Mouse (Mus musculus) right cerebral cortex, postnatal 4 days (tissue): ENCODE measurements around the gene Pth.
A peak's percentile ranks its signal among the peaks of the same experiment; 100 is the strongest.

Source experiments
- DNase-seq: peaks from one replicate; pipeline ENCODE4 v3.0.0-alpha.2; 2022

Pth gene

DNA sequence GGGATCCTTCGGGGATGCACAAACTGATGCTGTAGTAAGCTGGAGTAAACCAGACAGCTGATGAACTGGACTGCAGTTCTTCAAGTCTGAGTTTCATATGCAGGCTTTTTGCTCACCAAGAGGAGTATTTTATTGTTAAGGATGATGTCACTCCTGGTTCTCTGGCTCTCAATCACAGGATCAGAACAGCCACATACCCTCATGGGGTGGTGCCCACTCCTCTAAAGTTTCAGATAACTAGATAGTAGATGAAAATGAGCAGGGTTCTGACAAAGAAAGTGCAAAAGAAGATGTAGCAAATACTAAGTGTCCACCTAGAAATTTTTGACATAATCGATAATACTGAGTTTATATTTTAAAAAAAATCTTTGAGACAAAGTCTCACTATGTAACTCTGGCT is at the start of gene Pth:
Pth (minus strand) TSS at position 101 of the 400 bp plus-strand sequence.
- no peak for DNase-seq

DNA sequence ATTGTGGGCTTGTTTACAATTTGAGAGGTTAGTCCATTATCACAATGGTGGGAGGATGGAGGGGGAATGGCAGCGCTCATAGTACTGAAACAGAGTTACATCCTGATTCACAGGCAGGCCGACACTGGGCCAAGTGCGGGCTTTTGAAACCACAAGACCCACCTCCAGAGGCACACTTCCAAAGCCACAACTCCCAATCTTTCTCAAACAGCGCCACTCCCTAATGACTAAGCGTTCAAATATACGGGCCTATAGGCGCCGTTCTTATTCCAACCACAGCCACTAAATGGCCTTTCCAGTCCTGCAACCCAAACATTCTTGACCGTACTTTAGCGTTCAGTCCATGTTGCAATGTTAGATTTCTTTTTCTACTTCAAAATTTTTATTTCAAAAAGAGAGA is 47.9 kb upstream of the Pth start:
- no peak for DNase-seq

DNA sequence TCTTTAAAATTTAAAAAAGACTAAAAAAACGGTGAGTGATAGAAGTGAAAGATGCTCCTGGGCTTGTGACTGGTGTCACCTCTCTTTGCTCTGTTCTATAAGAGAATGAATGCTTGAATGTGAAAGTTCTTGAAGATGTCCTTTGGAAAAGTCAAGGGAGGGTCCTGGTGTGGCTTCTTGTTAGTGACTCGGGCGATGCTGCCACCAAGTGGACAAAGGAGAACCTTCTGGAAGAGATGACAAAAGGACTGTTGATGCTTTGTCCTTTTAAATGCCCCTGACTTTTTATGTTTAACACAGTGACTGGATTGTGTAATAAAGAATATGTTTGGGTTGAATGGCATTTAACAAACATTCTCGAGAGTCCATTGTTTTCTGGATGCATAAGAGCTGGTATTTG is 45.9 kb upstream of the Pth start:
- peak; percentile 49 for DNase-seq

DNA sequence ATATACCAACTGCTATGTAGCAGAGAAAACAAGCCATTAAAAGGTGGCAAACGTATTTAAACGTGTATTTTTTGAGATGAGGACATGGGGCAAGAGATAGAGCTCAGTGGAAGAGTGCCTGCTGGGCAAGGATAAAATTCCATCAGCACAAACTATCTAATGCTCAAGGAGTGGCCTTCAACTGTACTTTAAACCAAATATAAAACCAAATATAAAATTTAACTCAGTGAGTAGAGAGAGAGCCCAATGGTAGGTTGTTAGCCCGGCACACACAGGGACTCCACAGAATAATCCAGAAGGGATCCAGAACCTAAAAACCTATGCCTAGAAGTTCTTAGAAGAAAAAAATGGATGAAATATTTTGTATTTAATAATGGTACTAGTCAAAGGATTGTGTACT is 45.1 kb upstream of the Pth start:
- no peak for DNase-seq

DNA sequence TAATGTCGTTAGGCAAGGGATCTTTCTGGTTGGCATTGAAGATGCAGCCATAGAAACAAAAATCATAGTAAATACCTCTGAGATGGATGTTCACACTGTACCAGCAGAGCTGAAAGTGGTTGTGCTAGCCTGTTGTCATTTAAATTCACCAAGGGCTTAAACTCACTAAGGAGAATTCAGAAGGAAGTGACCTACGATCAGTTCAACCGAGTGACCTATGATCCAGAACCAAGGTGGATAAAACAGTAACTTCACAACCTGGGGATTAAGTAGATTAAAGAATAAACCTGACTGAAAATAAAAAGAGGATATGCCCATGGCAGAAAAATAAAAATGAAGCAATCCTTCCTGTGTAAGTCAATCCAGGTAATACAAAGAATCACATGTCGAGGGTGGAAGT is 44.5 kb upstream of the Pth start:
- DNase-seq: no peak

DNA sequence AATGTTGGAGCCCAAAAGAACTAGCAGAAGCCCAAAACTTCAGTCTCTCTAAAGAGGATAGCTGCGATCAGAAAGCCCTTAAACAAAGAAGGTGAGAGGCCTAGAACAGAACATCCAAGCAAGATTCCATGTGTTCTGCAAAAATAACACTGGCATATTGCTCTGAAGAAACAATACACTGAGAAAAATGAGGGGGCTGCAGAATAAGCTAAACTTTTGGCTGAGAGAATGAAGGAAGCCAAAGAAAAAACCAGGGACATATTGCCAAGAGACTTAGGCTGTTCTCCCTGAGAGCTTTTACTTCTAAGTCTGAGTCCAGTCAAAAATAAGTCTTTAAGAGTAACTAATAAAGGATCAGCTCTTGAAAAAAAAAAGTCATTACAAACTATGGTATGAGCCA is 32.4 kb upstream of the Pth start:
- no peak for DNase-seq

DNA sequence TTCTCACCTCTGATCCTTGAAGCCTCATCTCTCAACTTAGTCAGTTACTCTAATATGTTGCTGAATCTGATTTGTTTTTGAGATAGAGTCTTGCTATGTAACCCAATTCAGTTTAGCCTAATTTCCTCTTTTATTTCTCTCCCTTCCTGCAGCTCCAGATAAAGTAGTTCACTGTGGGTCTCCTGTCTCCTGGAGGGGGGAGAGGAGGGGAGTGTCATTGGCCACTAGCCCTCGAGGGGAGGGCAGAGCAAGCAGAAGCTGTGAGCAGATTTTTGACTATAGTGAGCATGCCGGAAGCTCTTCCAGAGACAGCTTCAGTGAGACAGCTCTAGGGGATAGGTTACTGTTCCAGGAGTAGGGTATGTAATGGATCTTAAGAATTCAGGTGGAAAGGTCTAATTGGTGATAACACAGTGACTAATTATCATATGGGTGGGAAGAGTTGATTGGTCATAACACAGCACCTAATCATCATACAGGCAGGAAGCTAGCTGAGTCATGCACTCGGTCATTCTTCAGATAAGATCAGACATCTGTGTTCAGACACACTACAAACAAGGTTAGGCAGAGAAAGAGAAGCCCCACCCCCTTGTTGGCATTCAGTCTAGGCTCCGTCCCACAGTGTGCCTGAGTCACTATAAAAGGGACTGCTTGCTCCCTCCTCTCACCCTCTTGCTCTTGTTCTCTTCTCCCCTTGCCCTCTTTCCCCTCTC is 30.9 kb upstream of the Pth start:
- no peak for DNase-seq

DNA sequence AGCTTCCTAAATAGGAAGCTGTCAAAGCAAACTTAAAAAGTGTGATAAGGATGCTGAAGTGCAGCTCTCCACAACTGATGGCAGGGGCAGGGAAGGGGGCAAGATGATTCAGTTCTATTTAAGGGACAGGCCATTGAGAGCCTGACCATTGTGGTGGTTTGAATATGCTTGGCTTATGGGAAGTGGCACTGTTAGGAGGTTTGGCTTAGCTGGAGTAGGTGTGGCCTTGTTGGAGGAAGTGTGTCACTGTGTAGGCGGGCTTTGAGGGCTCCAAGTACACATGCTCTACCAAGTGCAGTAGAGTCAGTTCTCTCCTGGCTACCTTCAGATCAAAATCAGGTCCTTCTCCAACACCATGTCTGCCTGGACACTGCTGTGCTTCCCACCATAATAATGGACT is 28.2 kb upstream of the Pth start:
- no peak for DNase-seq

DNA sequence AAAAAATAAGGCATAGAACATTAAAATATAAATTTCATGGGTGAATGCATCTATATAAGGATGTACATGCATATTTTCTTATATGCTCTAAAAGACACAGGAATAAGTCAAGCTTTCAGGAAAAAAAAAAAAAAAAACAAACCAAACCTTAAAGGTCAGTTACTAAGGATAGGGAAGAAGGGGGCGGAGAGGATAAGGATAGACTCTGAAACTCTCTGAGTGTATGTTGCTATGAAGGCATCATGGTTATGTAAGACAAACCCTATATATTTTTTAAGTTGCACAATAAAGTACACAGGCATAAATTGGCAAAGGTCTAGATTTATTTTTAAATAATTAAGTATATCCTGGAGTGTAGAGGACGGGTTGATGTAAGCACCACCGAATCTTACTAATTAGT is 26.9 kb upstream of the Pth start:
- no peak for DNase-seq

DNA sequence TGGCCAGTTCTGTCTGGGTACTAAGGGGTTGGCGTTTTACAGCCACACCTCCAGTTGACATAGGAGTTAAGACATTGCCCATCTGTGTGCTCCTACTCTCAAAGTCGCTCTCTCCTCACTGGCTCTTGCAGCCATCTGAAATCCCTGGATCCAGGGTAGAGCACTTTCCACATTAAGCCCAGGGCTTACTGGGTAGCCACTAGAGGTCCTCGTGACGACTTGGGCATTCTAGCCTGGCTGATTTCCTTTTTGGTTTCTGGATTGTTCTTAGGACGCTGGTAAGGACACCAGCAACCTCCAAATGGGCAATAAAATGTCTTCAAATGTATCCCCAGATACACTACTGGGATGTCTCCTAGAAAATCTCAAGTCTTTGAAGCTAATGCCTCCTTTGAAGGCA is 20.3 kb upstream of the Pth start:
- no peak for DNase-seq

DNA sequence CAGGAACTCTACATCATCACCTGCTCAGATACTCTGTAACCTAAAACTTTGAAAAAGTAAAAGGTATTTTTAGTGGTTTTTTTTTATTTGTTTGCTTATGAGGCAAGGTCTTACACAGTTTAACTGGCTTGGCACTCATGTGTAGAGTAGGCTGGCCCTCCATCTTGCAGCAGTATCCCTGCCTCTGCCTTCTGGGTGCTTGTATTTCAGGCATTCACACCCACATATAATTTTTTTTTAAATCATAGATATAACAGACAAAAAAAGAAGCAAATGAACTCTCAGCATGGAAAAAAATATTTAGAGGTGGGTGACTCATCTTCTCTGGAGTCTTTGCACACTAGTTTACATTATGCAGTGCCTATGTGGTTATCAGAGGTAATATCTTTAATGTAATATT is 9.7 kb upstream of the Pth start:
- DNase-seq: no peak

DNA sequence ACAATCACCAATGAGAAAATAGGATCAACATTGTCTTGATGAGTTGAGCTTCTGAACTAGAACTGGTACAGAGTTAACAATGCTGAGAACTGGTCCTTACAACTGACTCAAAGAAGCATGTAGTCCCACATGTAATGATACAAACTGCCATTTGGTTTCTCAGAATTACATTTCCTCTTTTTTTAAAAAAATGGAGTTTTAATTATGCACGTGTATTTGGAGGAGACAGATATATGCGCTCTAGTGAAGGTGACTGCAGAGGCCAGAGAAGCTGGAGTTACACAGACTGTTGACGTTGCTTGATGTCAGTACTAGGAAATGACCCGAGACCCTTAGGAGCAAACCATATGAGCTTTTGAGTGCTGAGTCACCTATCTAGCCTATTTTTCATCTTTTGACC is 8.3 kb upstream of the Pth start:
- no peak for DNase-seq

DNA sequence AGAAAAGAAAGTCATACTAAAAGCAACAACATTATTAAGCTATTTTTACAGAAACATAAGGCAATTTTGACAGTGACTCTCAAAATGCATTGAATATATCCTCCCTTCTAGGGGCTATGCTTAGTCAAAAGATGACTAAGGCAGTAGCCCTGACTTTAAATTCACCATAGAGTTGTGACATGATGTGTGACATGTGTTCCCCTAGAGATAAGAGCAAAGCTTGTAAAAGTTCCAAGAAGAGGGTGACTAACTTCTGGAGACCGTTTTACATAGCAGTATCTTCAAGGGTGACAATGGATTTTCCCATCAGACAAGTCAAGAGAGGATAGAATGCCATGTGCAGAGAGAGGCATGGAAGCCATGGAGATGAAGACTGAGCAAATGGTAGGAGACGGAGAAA is 3.2 kb upstream of the Pth start:
- no peak for DNase-seq

DNA sequence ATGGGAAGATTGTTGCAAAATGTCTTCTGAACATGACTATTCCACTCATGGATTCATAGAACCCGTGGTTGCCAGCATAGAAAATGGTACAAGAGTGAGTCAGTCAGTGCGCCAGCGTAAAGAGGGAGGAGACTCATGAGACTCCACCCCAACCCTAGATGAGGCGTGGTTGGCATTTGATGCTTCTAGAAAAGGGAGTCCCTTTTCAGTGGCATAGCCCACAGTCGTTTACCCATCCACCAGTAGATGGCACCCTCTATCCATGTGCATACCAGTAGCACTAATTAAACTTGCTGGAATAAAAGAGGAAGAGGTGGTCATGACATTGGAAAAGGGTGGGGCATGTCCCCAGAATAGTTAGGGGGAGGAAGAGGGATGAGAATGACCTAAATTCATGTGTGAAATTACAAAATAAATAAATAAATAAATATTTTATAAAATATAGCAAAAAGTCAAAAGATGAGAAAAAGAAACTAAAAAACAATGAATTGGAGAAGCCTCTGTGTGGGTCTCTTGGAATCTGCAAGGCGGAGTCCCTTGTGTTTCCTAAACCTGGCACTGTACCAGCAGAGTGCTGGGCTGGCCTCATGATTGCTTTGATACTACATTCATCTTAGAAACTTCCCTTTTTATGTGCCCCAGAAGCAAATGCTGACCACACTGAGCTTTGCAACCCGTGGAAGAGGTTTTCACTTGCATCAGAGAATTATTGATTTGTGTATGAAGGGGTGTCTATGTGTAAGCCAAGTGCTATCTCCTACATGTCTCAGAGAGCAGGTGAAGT is 10.3 kb downstream of the Pth start:
- DNase-seq: peak; percentile 64

DNA sequence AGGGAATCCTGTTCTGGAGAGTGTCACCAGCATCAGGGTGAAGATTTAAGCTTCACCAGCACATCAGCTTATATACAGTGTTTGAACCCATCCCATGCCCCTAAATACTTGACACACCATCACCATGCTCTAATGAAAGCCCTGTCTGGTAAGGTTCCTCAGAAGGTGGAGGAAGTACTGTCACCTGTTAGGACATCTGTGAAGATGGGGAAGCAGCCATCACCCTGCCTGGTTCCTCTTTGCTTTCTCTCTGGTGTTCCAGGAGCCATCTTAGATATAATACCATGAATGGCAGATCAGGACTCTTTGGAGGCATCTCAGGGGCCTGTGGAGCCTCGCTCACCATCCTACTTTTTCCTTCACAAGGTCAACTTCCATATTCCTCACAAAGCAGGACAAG is 15.7 kb downstream of the Pth start:
- DNase-seq: no peak

DNA sequence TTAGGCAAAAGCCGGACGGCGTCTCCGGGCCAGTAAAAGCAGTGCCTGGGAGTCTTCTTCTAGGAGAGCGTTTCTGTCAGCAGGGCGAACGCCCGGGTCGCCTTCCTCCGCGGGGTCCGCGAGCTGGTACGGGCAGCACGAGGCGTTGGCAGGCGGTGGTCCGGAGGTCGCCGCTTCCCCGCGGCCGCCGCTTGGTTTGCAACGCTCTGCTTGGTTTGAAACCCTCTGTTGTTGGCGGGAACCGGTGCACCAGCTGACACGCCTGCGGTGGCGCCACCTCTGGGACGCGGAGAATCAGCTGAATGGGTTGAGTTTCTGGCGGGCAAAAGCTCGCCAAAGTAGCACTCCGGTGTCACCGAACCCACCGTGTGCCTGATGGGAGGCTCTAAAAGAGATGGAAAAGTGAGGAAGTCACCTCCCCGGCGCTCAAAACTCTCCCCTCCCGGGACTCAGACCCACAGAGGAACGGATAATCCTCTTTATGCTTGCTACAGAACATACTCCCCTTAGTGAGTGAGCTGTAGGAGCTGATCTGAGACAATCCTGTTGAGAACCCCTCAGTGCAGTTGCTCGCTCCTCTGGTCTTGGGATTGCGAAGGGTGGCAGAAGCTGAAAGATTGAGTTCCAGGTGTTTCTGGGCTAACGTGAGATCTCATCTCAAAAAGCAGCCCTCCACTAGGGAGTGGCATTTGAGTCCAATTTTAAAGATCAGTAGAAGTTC is 18.6 kb downstream of the Pth start:
- peak; percentile 70 for DNase-seq

DNA sequence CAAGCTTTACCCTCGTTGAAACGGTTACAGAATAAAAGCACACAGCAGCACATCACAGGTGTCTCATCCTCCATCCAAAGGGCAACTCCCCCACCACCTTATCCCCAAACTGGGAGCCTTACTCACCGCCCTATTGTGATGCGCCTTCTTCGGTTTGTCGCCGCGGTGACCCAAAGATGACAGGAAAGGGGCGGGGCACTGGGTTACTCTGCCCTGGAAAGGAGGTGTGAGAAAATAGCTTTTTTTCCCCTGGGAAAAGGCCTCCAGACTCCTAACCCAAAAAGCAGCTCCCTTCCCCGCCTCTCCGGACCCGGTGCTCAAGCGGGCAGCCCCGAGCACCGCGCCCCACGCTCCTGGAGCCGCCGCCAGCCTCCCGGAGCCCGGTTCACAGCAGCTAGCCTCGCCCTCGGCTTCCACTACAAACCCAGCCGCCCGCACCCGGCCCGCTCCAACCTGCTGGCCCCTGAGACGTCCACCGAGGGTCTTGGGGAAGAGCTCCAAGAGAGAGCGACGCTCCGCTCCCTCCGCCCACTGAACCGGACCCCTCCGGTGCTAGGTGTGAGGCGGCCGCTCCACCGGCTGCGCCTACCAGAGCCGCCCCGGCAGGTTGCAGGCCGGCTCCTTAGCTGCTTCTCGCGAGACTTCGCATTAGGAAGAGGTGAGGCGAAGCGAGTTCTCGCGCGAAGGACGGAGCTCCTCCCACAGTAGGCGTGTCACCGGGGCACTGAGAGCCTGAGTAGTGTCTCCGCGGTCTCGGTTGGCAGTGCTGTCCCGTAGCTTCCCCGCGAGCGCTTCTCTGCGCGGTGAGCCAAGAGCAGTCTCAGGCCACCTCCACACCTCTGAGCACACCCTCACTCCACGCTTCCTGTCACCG is 19.4 kb downstream of the Pth start, which contains the start of gene Btbd10:
Btbd10 (minus strand) TSS at position 647 of the 874 bp plus-strand sequence.
- DNase-seq: peak; percentile 94

DNA sequence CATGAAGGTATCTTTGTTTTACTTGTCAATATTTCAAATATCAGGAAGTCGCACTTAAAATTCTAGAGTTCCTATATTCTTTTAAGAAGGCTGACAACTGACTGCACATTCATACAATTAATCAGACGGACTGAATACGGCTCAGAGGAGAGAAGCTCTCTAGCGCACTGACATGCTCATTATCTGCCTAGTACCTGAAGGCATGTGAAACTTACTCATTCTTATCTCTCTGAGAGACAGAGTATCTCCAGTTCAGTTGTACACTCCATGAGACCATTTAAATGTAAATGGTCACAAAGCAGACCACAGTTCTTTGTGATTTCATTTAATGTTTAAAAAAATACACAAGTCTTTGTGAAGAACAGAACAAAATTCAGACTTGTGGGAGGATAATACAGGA is 20.9 kb downstream of the Pth start:
- DNase-seq: no peak

DNA sequence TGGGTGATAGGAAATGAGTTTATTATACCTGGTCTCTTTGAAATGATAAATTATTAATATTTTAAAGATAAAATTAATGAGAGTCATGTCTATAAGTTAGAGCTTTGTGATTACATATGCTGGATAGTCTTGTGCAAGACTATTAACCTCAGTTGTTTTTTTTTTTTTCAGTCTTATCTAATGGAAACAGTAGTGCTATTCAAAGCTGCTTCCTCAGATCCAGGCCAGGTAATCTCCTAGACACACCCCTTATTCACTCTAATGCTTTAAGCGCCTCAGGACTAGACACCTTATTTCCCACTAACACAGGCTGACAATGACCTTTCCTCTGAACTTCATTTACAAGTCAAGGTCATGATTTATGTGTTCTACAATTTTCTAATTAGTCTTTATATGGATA is 39.3 kb downstream of the Pth start:
- no peak for DNase-seq

DNA sequence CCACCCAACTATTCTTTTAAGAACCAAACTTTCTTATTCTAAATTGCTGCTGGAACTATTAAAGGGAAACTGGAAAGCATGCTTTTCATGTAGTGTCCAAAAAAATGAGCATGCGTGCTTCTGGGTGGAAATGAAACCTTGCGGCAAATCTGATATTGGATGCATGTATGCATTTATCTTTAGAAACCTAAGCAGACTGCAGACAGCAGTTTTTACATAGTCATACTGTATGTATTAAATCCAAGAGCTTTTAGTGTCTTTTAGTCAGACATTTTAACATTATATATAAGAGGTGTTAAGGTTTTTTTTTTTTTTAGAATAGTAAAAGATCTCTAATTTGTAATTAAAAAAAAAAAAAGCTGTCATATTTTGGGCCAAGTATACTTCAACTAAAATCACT is 40.7 kb downstream of the Pth start:
- DNase-seq: no peak

DNA sequence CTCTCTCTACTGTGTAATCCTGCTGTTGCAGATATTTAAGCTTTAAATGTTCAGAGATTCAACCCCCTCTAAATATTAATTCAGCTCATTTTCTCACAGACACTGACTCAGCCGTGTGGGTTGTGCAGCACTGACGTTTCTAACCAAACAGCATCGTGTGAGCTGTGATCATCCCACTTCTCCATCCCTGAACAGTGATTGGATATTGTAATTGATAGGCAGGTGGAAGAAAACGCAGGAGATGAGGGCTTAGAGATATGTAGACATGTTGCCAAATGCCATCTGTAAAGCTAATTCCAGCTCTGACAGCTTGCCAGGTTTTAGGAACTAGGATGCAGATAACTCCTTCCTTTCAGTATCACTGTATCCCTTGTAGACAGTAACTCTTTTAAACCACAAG is 41.1 kb downstream of the Pth start:
- DNase-seq: peak; percentile 35
